Mouse (Mus musculus): Measurements from ENCODE around the gene Rmi1.
"Not testable (repeated sequence)": the region's sequence is repeated elsewhere in the genome, so short reads cannot be mapped to it uniquely, and the experiment has no call there.

The Rmi1 gene

GRCm38 (mm10) chr13:58402003-58402743, at the start of gene Rmi1:
Gene Rmi1, plus strand, starts transcription at chr13:58402248.
- peak; percentile 97 for DNase-seq (ENCODE audit: low spot score in 2 of 2)

DNA sequence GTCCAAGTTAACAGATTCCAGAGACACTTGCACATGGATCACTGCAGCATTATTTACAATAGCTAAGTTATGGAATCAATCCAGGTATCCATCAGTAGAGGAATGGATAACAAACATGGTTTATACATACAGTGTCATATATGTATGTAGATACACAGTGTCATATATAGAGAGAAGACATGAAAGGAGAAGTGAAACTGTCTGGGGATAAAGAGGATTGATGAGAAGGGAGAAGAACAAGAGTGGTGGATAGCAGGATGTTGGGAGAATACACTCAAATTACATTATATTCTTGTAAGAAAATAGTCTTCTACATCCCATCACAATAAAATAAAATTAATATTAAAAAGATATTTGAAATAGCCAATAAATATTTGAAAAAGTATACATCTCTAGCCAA, 49.1 kb upstream of the Rmi1 start:
- DNase-seq (ENCODE audit: low spot score in 2 of 2), result no peak

DNA sequence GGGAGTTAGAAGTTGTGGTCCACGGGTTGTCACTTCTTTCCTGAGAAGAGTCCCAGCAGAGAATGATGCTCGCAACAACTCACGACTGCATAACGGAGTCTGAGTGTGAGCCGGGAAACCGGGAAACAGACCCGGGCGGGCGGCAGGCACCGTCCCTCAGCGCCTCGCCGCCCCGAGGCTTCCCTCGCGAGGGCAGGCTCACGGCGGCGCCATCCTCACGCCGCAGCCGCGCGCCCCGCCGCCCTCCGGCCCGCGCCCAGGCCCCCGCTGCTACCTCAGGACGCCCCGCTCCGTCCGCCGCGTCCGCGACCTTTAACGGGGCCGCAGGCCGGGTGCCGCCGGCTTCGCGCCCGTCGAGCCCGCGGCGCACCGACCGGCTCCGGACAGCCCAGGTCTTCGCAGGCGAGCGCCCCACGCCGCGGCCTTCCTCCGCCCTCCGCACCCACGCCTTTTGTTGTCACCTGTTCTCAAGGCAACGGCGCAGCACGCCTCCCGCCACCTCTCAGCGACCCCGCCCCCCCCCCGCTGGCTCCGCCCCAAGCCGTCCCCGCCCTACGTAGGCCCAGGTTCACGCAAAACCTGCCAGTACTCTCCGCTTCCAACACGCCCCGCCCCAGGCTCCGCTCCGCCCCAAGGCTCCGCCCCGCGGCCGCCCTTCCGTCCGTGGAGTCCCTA, 43.3 kb upstream of the Rmi1 start, which contains the start of gene Kif27:
Kif27 (minus strand) TSS at position 494 of the 675 bp plus-strand sequence.
- peak; percentile 78 to 80 for DNase-seq (ENCODE audit: low spot score in 2 of 2)

DNA sequence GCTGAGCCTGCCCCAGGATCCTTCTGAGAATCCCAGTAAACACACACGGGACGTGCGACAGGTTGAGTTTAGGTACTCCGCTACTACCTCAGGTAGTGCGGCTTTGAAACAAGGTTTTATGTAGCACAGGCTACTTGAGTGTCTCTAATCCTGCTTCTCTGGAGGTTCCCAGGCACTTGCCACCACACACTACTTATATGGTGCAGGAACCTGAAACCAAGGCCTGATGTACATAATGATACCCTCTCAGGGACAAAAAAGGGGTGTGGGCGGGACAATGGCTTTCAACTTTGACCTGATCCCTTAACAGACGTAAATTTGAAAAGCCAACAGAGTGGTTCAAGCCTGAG, 42.8 kb upstream of the Rmi1 start:
- DNase-seq (ENCODE audit: low spot score in 2 of 2), result no peak

- no peak for DNase-seq (ENCODE audit: low spot score in 2 of 2)
Observed at GRCm38 (mm10) chr13:58364353-58365175, 37.5 kb upstream of the Rmi1 start.

DNA sequence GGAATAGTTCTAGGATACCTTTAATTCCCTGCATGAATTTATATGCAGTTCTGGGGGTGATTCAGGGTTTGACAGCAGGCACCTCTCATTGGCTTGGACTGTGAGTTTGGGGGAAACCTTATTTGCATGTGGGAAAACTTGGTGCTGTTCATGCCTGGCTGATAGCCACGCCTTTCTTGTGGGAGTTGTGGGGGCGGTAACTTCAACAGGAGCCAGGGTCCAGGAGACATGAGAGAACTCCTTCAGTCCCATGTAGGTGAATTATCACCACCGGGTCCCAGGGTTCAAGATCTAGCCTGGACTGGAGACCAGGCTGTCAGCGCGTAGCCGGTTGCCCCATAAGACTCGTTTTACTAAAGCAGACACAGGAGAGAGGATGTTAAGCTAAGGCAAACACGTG, 36.9 kb upstream of the Rmi1 start:
- DNase-seq (ENCODE audit: low spot score in 2 of 2), result not testable (repeated sequence)

GRCm38 (mm10) chr13:58366373-58366772, 35.7 kb upstream of the Rmi1 start:
- DNase-seq (ENCODE audit: low spot score in 2 of 2), result no peak

DNA sequence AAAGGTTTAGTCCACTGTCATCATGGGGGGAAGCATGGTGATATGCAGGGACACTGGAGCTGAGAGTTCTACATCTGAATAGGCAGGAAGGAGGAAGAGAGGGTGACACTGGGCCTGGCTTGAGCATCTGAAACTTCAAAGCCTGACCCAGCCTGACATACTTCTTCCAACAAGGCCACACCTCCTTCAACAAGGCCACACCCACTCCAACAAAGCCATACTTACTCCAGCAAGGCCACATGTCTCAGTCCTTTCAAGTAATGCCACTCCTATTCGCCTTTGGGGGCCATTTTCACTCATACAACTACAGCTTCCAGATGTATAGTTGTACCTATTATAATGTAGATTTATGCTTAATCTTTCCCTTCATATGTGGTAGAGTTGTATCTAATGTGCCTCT, 34.4 kb upstream of the Rmi1 start:
- DNase-seq (ENCODE audit: low spot score in 2 of 2), result no peak

GRCm38 (mm10) chr13:58368835-58369234, 33.2 kb upstream of the Rmi1 start:
- no peak for DNase-seq (ENCODE audit: low spot score in 2 of 2)

- DNase-seq (ENCODE audit: low spot score in 2 of 2), result no peak
Observed at GRCm38 (mm10) chr13:58372278-58373152, 29.5 kb upstream of the Rmi1 start.

GRCm38 (mm10) chr13:58373153-58373470, 28.9 kb upstream of the Rmi1 start:
- DNase-seq (ENCODE audit: low spot score in 2 of 2), result no peak

DNA sequence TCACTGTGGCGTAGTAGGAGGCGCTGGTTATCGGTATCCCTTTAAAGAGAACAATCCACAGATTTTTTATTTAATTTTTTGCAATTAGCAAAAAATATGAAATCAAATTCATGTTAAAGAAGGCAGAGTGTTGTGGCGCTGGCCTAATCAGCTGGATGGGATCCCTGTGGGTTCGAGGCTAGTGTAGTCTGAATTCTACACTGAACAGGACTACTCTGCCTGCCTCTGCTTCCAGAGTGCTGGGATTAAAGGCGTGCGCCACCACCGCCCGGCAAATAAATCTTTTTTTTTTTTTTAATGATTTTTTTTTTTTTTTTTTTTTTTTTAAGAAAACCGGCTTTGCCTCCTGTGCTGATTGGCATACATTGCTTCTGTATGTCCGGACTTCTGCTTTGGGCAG, 17.7 kb upstream of the Rmi1 start:
- DNase-seq (ENCODE audit: low spot score in 2 of 2), result no peak

DNA sequence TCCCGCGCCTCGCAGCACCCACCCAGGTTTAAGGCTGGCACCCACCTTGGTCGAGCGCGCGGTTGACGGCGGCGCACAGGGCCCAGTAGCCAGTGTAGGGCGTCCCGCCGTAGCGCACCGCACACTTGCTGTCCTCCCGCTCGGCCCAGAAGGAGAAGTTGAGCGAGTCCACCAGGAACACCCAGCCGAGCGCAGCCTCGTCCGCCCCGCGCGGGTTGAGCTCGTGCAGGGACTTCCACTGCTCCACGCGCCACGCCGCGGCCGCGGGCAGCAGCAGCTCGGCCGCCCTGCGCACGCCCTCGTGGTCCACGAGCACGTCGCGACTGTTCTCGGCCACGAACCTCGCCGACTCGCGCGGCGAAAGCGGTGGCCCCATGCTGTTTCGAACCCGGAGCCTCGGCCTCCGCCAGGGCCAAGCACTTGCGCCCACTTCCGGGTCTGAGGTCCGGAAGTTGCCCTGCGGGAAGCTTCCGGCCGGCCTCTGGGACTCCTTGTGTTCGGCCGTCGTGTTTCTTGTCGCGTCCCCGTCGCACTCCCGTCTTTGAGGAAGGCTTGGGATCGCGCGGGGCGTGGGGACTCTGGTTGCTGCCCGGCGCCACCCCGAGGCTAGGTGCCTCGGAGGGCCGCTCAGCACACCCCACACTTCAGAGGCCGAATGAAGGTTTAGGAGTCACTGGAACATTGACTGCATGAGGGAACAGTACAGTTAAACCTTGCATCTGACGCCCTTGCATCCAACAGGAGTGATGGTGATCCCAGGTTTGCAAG, 17.1 kb upstream of the Rmi1 start, which contains the start of gene 2210016F16Rik:
2210016F16Rik (minus strand) TSS at position 447 of the 768 bp plus-strand sequence.
- DNase-seq (ENCODE audit: low spot score in 2 of 2), result peak; percentile 29 to 49

- DNase-seq (ENCODE audit: low spot score in 2 of 2), result no peak
Observed at GRCm38 (mm10) chr13:58385547-58385920, 16.5 kb upstream of the Rmi1 start.

- DNase-seq (ENCODE audit: low spot score in 2 of 2), result peak; percentile 49 to 64
Observed at GRCm38 (mm10) chr13:58387948-58388347, 14.1 kb upstream of the Rmi1 start.

- DNase-seq (ENCODE audit: low spot score in 2 of 2), result no peak
Observed at GRCm38 (mm10) chr13:58388379-58388778, 13.7 kb upstream of the Rmi1 start.

DNA sequence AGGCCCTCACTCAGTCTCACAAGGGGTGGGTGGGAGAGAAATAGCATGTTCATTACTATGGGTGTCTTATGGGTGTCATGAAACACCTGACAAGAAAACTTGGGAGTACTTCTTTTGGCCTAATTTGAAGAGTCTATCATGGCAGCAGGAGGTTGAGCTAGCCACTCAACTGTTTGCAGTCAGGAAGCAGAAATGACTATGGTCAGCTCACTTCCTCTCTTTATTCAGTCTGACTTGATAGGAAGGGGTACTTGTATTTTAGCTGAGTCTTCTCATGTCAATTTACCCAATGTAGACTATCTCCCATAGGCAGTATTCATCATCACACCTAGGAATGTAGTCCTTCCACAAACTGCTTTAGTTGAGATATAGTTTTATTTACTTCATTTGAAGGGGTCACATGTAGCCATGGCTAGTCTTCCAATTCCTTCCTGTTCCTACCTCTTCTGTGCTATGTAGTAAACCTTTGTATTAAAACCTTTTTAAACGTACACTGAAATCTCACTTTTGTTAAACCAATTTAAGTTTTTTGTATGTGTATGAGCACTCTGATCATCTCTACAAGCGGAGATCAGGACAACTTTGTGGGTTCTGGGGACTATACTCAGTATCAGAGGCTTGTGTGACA, 12.6 kb upstream of the Rmi1 start:
- DNase-seq (ENCODE audit: low spot score in 2 of 2), result no peak

GRCm38 (mm10) chr13:58394392-58394791, 7.7 kb upstream of the Rmi1 start:
- DNase-seq (ENCODE audit: low spot score in 2 of 2), result not testable (repeated sequence)

GRCm38 (mm10) chr13:58397651-58398050, 4.4 kb upstream of the Rmi1 start:
- no peak for DNase-seq (ENCODE audit: low spot score in 2 of 2)

GRCm38 (mm10) chr13:58400576-58400975, 1.5 kb upstream of the Rmi1 start:
- no peak for DNase-seq (ENCODE audit: low spot score in 2 of 2)
